Mouse (Mus musculus): Measurements from ENCODE around the gene Il2rg.

Gene Il2rg

GRCm38 (mm10) chrX:101268025-101268754, at the start of gene Il2rg:
Gene Il2rg, minus strand, starts transcription at chrX:101268255.
- no peak for DNase-seq

- DNase-seq: no peak
These were observed 45.7 kb upstream of the Il2rg start for GRCm38 (mm10) chrX:101313625-101314359.

GRCm38 (mm10) chrX:101309299-101309698, 41.2 kb upstream of the Il2rg start:
- no peak for DNase-seq

- no peak for DNase-seq
These were observed 36.6 kb upstream of the Il2rg start for GRCm38 (mm10) chrX:101304646-101305045.

- DNase-seq: no peak
These were observed 33.6 kb upstream of the Il2rg start for GRCm38 (mm10) chrX:101301654-101302053.

GRCm38 (mm10) chrX:101300427-101301030, 32.5 kb upstream of the Il2rg start:
- DNase-seq: no peak

- DNase-seq: no peak
These were observed 31.7 kb upstream of the Il2rg start for GRCm38 (mm10) chrX:101299473-101300426.

GRCm38 (mm10) chrX:101299055-101299454, 31.0 kb upstream of the Il2rg start, which contains the start of gene Nlgn3:
Gene Nlgn3, plus strand, starts transcription at chrX:101299168.
- DNase-seq: no peak

GRCm38 (mm10) chrX:101290111-101290510, 22.1 kb upstream of the Il2rg start:
- DNase-seq: no peak

GRCm38 (mm10) chrX:101289037-101289436, 21.0 kb upstream of the Il2rg start:
- no peak for DNase-seq

DNA sequence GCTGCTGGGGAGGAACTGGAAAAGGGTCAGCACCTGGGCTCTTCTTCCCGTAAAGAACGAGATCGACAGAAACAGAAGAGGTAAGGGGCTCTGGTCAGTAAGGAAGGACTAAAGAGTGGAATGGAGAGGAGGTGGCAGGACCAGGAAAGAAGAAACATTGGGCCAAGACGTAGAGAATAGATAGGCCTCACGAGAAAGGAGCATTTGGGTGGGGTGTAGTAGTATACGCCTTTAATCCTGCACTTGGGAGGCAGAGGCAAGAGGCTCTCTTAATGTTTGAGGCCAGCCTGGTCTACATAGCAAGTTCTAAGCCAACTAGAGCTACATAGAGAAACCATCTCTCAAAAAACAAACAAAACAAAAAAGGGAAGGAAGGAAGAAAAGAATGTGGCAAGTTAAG, 20.4 kb upstream of the Il2rg start:
- no peak for DNase-seq

DNA sequence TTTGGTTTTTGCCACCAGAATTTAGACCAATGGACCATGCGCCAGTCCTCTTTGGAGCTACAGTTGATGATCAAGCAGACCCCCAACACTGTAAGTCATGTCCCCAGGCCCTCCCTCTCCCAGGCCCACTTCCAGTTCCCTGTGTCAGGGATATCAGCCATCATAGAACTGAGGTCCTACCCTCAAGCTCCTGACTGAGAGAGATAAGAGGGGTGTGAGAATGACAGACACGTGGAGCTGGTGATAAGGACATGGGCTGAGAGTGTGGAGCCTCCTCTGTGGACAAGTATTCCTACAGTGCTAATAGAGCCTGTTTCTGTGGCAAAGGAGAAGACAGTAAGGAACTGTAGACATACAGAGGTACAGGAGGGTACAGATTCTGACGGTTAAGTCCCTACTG, 19.5 kb upstream of the Il2rg start:
- no peak for DNase-seq

- no peak for DNase-seq
These were observed 18.1 kb upstream of the Il2rg start for GRCm38 (mm10) chrX:101285953-101286670.

GRCm38 (mm10) chrX:101285534-101285933, 17.5 kb upstream of the Il2rg start:
- peak in 1 of 2 experiments; percentile 35 for DNase-seq

- no peak for DNase-seq
These were observed 14.8 kb upstream of the Il2rg start for GRCm38 (mm10) chrX:101282813-101283212.

GRCm38 (mm10) chrX:101273875-101274738, 6.1 kb upstream of the Il2rg start, which contains the start of gene Med12:
Gene Med12, plus strand, starts transcription at chrX:101274030.
- peak; percentile 93 to 94 for DNase-seq

- DNase-seq: no peak
These were observed 5.4 kb upstream of the Il2rg start for GRCm38 (mm10) chrX:101273410-101273809.

DNA sequence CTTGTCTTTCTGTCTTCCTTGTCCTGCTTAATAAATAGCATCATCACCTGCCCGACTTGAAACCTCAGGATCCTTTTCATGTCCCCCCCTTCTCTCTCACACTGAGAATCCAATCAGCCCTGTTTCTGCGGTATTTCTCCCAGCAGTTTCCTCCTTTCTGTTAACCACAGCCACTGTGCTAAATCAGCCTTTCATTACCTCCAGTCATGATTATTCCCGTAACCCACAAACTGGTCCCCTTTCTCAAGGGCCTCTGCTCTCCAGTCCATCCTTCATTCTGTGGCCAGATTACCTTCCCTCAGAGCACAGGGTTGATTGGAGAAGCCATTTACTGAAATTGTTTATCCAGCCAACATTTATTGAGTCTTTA, 685 bp upstream of the Il2rg start, which contains the start of gene Gm20489:
Gene Gm20489, minus strand, starts transcription at position 269 of the 370 bp plus-strand sequence.
- DNase-seq: no peak

DNA sequence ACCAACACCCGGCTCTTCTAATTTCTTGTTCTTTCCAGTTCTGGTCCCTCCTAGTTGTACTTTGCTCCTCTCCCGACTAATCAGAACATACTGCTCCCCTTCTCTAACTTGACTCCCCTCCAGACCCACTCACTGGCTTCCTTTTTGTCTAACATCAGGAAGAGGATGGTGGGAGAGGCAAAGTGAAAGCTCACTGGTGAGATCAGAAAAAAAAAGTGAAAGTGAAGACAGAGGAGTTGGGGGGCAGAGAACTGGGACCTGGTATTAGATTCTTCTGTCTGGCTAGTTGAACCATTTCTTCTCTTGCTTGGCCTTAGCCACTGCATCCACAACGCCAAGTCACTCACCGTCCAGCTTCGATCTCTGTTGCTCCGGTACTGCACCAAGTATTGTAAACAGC, 1.4 kb downstream of the Il2rg start:
- DNase-seq: no peak

DNA sequence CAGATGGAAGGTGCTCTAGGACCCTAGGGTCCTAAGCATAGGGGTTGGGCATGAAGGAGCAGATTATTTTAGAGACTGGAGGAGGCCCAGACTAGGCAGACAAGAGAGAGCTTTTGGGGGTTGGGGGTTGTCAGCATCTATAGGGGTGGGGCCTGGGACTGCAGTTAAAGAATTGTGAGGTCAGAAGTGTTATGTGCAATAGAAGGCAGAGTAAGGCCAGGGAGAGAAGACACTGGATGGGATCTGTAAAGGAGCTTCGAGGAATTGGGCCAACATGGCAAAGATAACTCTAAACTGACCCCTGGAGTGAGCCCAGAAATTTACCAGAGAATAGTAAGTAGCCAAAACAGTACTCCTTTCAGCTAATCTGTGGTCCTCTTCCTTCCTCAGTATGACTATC, 4.2 kb downstream of the Il2rg start, which contains the start of gene Gm614:
Gene Gm614, minus strand, starts transcription at position 101 of the 400 bp plus-strand sequence.
- no peak for DNase-seq
